Mouse (Mus musculus) CH12.LX (cell line): ENCODE data around the gene Map3k15.

ENCODE experiments used
- CHD1 ChIP-seq: IDR thresholded peaks from 2 replicates; pipeline ENCODE4 v1.6.1; 2012; ENCODE audit warnings: low read depth, low read length, improper control_type of control experiment, inconsistent platforms
- CTCF ChIP-seq, 2 experiments: IDR thresholded peaks in 1 of 2; conservative IDR thresholded peaks in 1 of 2; 2 replicates each; pipeline ENCODE4 v1.5.1; 2011 to 2012; ENCODE audit warnings: low read depth in 2 of 2, low read length in 2 of 2, improper control_type of control experiment in 1 of 2, inconsistent platforms in 1 of 2, mild to moderate bottlenecking in 1 of 2, moderate library complexity in 1 of 2
- E2F4 ChIP-seq: IDR thresholded peaks from 2 replicates; pipeline ENCODE4 v1.6.1; 2011; ENCODE audit warnings: low read depth, low read length, improper control_type of control experiment; ENCODE audit not compliant: insufficient replicate concordance
- EP300 ChIP-seq: IDR thresholded peaks from 2 replicates; pipeline ENCODE4 v1.6.1; 2011; ENCODE audit warnings: low read length, improper control_type of control experiment
- NELFE ChIP-seq: IDR thresholded peaks from 2 replicates; pipeline ENCODE4 v1.6.1; 2011; ENCODE audit warnings: low read depth, low read length, improper control_type of control experiment
- POLR2A ChIP-seq: IDR thresholded peaks from 2 replicates; pipeline ENCODE4 v1.6.1; 2011; ENCODE audit warnings: low read depth, mild to moderate bottlenecking, improper control_type of control experiment, low read length
- ZKSCAN1 ChIP-seq: IDR thresholded peaks from 2 replicates; pipeline ENCODE4 v1.6.1; 2012; ENCODE audit warnings: low read depth, inconsistent platforms, low read length, improper control_type of control experiment, borderline replicate concordance

DNA sequence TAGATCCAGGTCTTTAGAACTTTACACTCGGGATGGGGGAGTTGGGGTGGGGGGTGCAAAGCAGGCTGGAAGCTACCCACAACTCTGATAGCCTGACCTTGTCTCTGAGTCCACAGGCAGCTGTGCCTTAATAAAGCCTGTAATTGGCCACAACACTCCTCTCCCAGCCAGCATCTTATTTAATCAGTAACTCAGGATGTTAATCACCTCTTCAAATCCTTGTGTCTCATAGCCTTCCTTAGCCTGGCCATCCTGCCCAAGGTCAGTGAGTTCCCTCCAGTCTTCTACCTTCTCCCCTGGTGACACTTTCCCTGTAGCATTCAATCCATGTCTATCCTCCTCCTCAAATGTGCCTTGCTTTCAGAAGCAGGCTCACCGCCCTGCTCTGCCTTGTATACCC, 19.2 kb upstream of the Map3k15 start:
- TF ChIP-seq ZKSCAN1 (no peak), CTCF (conservative IDR thresholded peaks at IDR 0.05 in 1 of 2, IDR thresholded peaks at IDR 0.05 in 1 of 2; ENCODE audit: low read depth in 2 of 2, low read length in 2 of 2) (no peak), CHD1 (no peak), POLR2A (no peak), EP300 (no peak), NELFE (no peak), E2F4 (no peak)
